Mouse (Mus musculus) kidney, postnatal 4 days (tissue): ENCODE results near the gene Cwc27.

Experiments
- DNase-seq, 2 experiments: peaks; one replicate each; pipeline ENCODE4 v3.0.0; 2021; ENCODE audit warnings: mixed read lengths in 2 of 2

The Cwc27 gene

DNA sequence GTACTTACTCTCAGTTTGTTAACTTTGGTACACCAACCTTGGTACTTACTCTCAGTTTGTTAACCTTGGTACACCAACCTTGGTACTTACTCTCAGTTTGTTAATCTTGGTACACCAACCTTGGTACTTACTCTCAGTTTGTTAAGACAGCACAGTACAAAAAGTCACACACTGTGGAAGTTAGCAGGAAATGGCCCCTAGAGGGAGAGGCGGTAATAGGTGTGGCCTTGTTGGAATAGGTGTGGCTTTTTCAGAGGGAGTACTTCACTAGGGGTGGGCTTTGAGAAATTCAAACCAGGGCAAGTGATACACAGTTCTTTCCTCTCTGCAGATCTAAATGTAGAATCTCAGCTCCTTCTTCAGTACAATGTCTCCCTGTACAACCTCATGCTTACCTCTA, 172.8 kb downstream of the Cwc27 start:
- DNase-seq = no peak

DNA sequence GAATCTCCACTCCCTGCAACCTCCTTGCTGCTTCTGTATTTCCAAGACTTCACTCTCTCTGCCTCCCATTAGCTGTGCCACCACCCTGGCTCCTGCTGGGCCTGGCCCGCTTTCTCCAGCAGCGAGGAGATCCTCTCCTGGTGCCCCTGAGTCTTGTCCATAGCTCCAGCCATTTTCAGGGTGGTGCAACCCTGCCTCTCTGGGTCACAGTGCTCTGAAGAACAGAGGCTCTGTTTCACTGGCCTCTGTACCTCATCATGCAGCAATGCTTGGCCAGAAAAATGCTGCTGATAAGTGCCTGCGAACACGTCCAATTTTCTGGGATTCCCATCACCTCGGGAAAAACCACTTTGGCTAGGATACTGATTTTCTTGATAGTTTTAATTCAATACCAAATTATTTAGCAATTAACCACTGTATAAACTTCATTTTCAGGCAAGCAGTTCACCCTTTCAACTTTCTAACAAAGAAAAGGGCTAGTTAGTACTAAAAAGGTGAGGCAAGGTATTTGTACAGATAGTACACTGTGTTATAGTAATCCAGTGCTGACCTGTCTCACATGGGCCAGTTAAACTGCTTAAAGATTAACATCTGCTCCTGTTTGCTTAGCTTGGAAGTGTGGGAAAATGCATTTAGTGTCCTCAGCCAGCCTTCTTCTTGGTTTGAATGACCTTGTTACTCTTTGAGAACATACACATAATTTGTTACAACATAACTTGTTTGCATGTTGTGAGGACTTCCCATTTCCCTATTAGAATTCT, 176.1 kb downstream of the Cwc27 start:
- DNase-seq = peak in 1 of 2 experiments; percentile 43

DNA sequence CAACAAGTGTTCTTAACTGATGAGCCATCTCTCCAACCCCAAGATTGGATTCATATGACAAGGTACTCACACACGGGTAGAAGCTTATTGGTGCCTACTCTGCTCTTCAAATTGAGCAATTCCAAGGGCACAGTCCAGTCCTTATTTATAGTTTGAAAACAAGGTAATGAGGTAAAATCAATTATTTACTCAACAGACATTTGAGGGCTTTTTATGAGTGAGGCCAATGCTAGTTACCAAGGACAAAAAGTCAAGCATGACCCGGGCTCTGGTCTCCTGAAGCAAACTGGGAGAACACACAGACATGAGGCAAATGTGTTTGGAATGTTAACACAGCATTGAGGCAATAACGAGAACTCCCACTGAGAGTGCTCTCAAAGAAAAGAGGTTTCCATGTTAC, 178.0 kb downstream of the Cwc27 start:
- no peak for DNase-seq

DNA sequence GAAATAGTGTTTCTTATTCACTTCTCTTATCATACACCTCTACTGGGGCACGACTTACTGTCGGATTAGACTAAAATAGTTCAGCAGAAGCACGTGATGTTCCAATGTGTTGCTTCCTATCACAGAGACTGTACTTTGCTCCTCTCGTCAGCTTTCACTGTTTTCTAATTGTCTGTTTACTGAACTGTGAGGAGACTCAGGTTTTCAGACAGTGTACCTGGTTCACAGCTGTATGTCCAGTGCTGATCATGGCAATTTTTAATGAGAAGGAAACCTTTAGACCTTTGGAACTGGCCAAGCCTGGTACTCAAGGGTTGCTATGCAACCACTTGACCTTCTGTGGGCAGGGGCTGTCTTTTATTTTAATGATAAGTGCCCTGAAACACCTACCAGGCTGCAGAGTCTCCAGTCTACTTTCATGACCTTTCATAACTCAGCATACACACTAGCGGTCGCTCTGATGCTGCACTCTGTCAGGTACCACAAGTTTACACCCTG, 180.9 kb downstream of the Cwc27 start:
- peak in 1 of 2 experiments; percentile 45 for DNase-seq

DNA sequence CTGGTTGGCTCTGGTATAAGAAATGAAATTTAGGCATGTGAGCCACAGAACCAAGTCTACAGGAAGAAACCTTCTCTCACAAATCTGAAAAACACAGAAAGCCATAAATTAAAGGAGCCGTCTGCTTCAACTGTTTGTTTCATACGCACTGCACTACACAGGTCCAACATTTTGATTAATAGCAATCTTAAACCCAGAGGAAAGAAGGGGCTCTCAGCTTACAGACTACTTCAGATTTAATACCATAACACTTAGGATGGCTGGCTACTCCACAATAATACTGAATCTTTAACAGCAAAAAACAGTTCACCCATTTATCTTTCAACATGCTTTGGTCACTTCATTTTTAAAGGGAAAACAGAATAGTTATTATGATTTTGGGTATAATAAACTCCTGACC, 182.2 kb downstream of the Cwc27 start:
- no peak for DNase-seq

DNA sequence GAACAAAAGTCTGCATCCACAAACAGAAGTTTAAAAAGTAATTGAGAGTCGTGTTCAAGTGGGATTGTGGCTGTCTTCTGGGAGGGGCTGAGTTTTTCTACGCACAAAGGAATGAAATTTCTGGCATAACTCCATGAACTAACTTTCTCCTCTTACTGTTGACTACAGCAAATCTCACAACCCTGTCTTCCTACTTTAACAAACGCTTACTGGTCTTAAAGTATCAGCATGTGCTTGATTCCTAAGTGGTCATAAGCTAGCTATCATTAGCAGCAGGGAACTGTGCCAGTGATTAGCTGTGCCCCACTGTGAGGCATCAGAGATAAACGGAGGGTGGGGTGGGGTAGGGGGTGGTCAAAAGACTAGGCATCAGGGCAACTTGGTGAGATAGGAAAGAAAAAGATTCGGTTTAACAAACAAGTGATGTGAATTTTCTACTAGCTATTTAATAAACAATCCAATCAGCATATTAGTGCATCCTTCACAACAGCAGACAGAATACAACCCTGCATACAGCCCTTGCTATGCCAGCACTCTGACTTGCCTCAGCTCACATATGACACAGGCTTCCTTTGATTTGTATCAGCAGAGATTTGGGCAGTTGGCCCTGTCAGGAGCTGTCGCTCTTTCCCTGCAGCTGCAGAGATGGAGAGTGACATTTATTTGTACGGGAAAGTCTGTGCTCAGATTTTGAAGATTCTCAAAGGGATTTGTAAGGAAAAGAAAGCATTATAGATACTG, 184.3 kb downstream of the Cwc27 start:
- DNase-seq = no peak

DNA sequence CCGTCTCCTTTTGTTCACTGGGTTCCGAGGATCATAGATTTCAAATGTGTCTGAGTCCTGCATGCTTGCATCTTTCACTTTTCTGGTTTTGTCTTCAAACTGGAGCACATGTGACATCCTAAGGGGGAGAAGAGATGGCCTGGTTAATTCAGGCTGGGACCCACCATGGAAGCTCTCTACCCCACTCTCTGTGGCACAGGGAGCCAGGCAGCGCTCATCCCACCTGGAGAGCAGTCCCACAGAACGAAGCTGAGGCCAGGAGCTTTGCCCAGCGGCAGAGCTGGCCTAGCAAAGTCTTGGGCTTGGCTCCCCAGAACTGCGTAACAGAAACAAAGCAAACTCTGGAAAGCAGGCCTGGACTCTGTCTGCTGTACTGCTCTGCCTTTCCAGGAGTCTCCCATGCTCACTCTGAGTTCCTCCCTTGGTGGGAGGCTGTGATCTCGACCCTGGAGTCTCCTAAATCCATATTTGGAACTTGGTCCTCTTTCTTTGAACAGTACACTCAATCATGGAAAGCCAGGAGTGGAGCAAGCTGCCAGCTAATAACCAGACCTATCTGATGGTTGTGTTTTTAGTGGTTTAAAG, 185.2 kb downstream of the Cwc27 start:
- DNase-seq = peak in 1 of 2 experiments; percentile 39

DNA sequence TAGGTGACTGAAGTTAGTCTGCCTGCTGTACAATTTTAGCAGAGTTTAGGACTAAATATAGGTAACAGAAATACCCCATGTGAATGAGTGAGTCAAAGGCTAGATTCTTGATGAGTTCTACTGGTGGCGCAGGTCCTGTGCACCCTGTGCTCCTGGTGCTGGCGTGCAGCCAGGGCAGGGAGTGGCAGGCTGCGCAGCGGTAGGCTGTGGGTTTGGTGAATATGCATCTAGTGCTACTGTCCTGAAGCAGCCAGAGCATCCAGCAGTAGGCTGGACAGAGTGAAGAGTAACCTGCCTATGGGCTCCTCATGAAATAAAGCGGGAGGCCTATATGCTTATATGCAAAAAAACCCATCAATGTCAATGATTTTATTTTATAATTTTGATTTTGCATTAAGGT, 186.1 kb downstream of the Cwc27 start:
- DNase-seq = peak; percentile 40 to 57

DNA sequence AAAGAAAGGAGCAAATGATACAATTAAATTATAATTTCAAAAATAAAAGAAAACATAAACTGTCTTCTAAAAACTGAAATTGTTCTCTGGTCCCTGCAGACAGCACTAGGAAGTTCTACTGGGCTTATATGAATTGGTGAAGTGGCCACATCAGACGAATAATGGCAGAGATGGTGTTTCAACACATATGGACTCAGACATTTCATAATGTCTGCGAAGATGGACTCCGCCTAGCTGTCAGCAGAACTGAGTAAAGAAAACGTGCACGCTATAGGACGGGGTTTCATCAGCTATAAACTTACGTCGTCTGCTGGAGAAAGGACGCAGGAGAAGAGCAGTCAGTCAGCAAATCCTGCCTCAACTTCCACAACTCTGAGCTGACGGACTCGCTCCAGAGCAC, 187.3 kb downstream of the Cwc27 start:
- no peak for DNase-seq

DNA sequence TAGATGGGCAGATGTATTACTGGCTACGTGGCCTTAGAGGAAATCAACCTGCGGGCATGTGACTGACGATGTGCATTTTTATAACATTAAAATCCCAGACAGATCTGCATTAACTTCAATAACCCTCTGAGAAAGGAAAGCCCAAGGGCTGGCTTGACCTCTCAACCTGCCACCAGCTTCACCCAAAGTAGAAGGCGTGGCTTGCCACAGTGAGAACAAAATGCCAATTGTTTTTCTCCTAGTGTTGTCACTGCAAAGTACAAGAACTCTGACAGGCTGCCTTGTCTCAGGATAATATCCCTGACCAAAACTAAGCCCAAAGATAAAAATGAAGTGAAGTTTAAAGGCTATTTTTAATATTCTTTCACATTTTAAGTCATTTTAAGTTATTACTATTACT, 188.9 kb downstream of the Cwc27 start:
- no peak for DNase-seq

DNA sequence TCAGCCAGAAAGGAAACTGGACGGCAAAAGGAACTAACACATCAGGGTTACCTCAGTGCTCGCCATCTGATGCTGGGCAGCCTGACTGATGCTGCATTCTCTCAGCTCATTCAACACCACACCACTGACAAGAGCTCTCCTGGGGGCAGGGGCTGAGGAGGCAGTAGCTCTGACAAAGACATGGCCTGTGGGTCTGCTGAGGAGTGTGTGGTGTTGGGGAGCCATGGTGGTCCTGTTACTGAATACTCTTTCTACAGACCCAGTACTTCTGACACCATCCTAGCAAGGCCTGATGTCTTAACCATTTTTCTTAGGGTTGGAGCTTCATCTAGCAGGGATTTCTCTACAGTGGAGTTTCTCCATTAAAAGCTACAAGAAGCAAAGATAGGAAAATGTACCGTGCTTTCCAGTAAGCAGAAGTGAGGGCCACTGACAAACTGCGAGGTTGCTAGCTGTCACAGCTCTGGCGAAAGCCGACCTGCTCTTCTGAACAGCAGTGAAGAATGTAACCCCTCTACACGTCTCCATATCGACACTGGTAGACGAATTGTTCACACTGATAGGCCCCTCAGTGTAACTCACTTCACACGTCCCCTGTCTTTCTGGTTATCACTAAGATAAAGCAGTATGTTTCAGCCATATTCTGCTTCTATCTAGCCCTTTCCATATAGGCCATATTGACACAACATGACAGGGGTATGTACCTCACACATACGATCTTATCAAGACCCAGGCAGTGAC, 189.6 kb downstream of the Cwc27 start:
- no peak for DNase-seq

DNA sequence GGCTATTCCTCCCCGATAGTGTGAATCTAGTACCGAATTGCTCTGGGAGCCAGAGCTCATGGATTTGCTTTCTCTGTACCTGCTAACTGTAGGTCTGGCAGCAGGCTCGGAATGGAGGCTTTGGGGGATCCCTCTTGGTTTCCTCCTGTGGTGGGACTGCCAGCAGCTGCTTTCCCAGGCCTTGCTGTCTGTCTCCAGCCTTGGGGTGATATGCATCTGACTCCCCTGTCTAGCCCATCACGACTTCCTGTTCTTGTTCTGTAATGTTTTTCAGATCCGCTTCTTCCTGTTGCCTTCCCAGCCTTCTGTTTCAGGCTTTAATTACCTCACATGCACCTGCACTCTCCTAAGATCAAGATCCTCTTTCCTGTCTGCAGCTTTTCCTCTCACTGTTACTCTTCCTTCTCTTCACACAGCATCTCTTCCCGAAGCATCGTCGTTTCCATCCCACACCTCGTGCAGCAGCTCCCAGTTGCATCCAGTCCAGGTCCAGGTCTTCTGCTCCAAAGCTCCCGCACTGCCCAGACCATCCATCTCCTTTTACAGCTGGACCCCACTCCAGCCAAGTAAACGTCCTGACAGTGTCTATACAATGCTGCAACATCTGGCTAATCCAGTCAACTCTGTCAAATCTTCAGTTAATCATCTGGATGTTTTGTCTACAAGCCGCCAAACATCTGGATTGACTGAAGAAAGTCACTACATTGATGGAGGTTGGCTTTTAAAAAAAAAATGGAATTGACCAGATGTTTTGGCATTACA, 193.6 kb downstream of the Cwc27 start:
- no peak for DNase-seq

DNA sequence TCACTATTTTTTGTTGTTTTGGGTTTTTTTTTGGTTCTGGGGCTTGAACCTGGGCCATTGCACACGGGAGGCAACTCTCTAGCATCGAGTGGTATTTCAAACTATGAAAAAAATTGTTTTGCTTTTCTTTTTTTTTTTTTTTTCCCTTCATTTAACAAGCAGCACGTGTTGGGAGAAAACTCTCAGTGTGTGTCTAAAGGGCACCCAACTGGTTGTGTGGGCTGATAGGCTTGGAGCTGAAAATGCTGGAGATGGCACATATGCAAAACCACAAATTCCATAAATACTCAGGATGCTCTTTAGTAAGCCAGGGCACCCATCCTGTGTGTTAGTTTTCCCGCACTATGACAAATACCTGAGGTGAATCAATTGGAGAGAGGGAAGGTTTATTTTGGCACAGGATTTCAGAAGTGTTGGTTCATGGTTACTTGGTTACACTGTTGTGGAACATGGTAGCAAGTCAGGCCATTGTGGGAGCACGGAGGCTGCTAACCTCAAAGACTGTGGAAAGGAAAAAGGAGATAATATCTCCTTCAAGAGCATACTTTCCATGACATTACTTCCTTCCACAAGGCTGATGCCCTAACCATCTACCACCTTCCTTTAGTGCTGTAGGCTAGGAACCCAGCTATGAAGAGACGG, 194.7 kb downstream of the Cwc27 start:
- no peak for DNase-seq

DNA sequence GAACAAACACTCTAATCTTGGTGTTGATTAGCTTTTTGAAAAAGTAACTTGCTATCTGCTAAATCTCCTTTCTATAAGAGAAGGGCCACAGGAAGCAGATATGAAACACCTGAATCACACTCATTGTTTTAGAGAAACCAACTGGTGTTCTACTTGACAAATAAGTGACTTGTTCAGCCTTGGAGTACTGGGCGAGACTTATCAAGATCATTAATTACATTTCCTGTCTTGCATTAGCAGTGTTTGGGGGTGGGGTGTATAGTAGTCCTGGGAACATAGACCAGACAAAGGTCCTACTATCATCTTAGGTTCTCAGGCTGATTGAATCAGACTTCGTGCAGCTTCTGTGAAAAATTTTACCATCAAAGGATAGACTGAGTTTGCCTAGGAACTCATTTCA, 196.5 kb downstream of the Cwc27 start:
- no peak for DNase-seq

DNA sequence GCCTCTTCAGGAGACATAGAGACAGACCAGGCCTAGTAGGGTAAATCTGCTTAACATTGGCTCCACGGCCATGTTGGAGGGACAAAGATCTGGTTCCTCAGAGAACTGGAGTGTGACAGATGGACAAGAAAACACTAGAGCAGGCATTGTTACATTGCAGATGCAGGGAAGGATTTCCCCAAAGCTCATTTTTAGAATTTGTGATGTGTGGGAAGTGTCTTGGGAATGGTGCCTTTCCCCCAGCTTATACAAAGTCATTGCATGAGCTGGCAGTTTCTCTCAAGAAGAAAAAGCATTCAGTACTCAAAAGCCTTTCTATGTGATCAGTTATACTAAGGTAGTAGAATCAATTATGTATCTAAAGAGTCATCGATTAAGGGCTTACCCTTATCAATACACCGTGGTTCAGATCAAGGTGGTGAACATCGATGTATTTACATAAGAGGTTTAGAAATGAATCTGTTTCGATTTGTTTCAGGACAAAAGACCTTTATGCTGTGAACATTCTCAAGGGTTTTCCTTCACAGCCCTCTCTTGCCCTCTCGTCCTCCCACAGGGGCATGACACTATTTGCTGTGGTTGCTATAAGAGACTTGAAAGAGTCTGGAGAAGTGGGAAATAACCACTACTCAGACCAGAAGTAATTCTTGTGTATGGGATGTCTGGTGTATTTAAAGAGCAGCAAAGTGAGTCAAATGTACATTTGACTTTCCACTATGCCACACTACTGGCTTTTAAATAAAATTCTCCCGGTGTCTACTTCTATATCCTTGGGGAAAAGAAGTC, 197.2 kb downstream of the Cwc27 start:
- DNase-seq = no peak

DNA sequence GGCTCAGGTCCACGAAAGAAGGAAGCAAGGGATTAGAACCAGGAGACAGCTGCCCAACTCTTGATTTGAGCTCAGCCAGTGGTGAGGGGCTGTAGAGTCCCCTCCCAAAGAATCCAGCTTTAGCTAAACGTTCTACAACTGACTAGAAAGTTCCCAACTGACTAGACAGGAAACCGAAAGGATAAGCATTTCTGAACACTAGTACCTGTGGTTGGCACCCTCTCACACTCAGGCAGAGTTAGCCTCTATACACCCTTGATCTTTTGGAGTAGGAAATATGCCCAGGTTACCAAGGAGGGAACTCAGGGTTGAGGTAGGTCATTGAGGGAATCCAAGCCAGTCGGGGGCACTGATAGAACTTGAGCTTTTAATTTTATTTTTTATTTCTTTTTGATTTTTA, 199.7 kb downstream of the Cwc27 start:
- no peak for DNase-seq

DNA sequence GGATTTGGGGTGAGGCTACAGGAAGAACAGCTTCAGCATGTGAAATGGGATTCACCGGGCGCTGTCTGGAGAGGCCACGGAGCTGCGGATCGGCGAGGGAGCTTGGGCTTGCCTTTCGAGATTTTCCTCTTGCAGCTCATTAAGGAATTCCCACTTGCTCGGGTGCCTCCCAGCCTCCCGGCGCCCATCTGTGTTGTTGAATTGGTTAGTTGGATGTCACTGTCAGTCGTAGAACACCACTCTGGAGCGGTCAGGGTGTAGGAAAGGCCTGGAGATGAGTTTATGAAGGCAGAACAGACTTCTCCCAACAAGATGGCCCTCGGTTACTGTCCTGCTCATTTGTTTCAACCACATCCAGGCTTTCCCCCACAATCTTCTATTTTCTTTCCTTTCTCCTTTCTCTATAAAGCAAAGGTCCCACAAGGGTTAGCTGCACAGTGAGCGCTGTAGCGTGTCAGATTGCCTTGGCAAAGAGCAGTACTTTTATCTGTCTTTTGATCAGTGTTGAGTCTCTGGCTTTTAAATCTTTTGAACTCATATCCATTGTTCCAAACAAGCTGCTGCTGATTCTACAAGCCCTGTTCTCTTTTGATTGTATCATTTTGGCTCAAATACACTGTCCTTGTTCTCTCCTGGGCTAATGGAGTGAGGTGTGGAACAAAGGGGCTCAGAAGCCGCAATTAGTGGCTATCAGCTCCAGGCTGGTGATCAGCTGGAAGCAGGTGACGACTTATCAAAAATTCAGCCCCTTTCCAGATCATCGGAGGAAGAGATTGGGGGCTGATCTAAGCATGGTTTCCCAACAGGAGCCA, 200.7 kb downstream of the Cwc27 start:
- DNase-seq = peak; percentile 13 to 30

DNA sequence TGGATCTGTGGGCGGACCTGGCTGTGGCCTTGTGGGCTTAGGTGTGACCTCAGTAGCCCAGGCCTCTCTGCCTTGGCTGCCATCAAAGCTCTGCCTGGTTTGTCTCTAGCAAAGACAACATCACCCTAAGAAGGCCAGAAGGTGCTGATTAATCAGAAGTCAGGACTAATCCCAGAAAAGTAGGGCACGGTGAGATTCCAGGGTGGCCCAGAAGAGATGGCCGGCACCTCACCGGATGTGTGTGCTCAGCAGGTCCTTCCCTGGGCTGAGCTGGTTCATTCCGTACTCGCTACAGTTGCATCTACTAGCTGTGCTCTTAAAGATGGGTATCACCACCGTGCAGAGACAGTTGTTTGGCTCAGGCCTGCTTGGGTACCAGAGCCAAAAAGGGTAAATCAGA, 201.8 kb downstream of the Cwc27 start:
- DNase-seq = no peak

DNA sequence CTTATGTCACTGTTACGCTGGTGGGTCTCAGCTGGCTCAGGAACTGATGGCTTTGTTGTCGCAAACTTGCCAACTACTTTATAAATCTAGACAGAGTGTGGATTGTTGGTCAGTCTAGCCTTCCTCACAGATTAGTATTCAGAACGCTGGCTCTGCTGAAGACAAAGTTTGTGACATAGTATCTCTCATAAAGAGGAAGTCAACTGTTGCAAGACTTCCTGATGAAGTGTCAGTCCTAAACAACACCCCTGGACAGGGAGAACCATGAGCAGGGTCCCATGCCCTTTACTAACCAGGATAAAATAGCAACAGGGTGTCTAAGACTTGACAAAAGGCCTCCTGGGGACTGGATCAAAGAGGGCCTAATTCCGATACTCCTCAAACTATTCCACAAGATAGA, 205.6 kb downstream of the Cwc27 start:
- no peak for DNase-seq
